In the genomic region with DNA sequence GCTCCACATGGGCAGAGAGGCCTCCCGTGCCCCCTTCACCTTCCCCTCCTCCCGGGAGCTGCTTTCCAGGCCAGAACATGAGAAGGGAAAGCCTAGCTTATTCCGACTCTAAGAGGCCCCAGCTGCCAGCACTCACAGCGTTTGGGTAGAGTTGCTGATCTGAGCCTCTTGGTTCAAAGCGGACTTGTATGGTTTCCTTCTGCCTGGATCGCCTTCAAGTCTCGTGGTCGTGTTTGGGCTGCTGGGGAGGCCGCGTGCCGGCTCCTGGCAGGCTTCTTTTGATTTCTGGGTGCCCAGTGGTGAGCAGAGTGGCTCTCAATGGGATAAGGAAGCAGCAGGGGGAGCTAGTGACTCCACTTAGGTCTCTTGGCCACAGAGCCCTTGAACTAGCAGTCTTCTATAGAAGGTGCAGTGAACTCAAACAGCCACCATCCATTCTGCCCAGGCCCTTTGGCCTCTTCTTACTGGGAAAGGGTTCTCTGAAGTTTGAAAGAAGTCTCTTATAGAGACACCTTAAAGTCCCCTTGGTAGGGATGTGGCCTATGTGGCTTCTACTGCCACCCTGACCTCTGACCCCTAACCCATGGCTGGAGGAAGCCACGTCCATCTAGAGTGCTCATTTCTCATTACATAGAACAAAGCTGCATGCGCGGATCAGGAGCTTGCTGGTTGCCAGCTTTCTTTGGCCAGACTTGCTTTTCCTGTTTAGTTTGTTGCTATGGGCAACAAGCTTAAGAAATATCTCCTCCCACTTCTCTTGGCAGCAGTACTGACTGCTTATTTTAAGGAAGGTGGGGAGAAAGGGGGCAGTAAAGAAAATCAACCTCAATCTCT, we compare ENCODE assay signal across 7 mouse cellular contexts.
DNase-seq lines count a peak whose midpoint lies in the region; ATAC-seq and TF ChIP-seq lines count a peak whose summit lies in the region.

No protein-coding gene starts in this region.

- TF ChIP-seq CTCF in MEL (IDR thresholded peaks at IDR 0.05 in 2 of 3, conservative IDR thresholded peaks at IDR 0.05 in 1 of 3; ENCODE audit: control insufficient read depth in 1 of 3, insufficient read depth in 1 of 3, low read depth in 2 of 3, low read length in 3 of 3, poor library complexity in 1 of 3, severe bottlenecking in 1 of 3), result peak in 2 of 3 experiments; percentile 23 to 35; a peak in 4 of 6 replicates
- TF ChIP-seq CTCF in stomach, postnatal 0 days (IDR thresholded peaks at IDR 0.05; ENCODE audit: low read depth), result peak; percentile 50

- WGBS in limb, embryonic 11.5 days, result 30% methylated on average over 14 of the region's 14 CpGs
- WGBS in midbrain, embryonic 15.5 days, result 26% methylated on average over 14 of the region's 14 CpGs
- WGBS in stomach, postnatal 0 days, result 7% methylated on average over 14 of the region's 14 CpGs

- no peaks in the 10 kb centered on the region for H3K9me3 ChIP-seq in MEL (replicated peaks; ENCODE audit: insufficient read depth, low read length)
- no peaks in the 10 kb centered on the region for H3K9me3 ChIP-seq in limb, embryonic 11.5 days (ENCODE audit: control insufficient read depth, low read length)
- no peaks in the 10 kb centered on the region for H3K9me3 ChIP-seq in midbrain, embryonic 15.5 days
- H3K9me3 ChIP-seq in stomach, postnatal 0 days (ENCODE audit: control insufficient read depth, low read length), result no peaks in the 10 kb centered on the region

- no peaks in the 10 kb centered on the region for H3K79me2 ChIP-seq in MEL (ENCODE audit: control insufficient read depth, insufficient read depth, low read length, poor library complexity)

- H3K4me1 ChIP-seq in MEL (ENCODE audit: control insufficient read depth in 1 of 2, insufficient read depth in 2 of 2, low read length in 2 of 2), result peaks cover 9 to 32% of the 10 kb centered on the region in 2 experiments
- peaks cover 7% of the 10 kb centered on the region for H3K4me1 ChIP-seq in limb, embryonic 11.5 days (ENCODE audit: control insufficient read depth, insufficient read depth, low read length)
- H3K4me1 ChIP-seq in midbrain, embryonic 15.5 days, result peaks cover 11% of the 10 kb centered on the region
- H3K4me1 ChIP-seq in stomach, postnatal 0 days (replicated peaks; ENCODE audit: control insufficient read depth, insufficient read depth), result peaks cover 13% of the 10 kb centered on the region

- no peaks in the 10 kb centered on the region for H3K27me3 ChIP-seq in MEL (ENCODE audit: control insufficient read depth in 1 of 2, insufficient read depth in 2 of 2, low read length in 2 of 2)
- H3K27me3 ChIP-seq in limb, embryonic 11.5 days (ENCODE audit: control insufficient read depth, insufficient read depth, low read length), result no peaks in the 10 kb centered on the region
- H3K27me3 ChIP-seq in midbrain, embryonic 15.5 days (replicated peaks), result no peaks in the 10 kb centered on the region
- no peaks in the 10 kb centered on the region for H3K27me3 ChIP-seq in stomach, postnatal 0 days (ENCODE audit: control insufficient read depth, insufficient read depth, low read length)

- no peak for TF ChIP-seq RAD21 in MEL (IDR thresholded peaks at IDR 0.05; ENCODE audit: low read depth, low read length)

- H3K27ac ChIP-seq in MEL (ENCODE audit: control insufficient read depth, low read depth, low read length), result no peak overlapping the region
- H3K27ac ChIP-seq in limb, embryonic 11.5 days (replicated peaks; ENCODE audit: low read depth, low read length), result peak overlapping the region; percentile 33; the same call in 1 of the 2 replicates
- H3K27ac ChIP-seq in midbrain, embryonic 15.5 days, result peak overlapping the region; percentile 13; the same call in 1 of the 2 replicates
- peak overlapping the region; percentile 95 for H3K27ac ChIP-seq in stomach, postnatal 0 days (replicated peaks)

- no peak for TF ChIP-seq POLR2A in MEL (IDR thresholded peaks at IDR 0.05; ENCODE audit: control insufficient read depth in 1 of 2, insufficient read depth in 1 of 2, low read depth in 1 of 2, low read length in 2 of 2, poor library complexity in 1 of 2)

- peak overlapping the region; percentile 32 for H3K4me2 ChIP-seq in limb, embryonic 11.5 days (ENCODE audit: low read depth, severe bottlenecking)
- no peak overlapping the region for H3K4me2 ChIP-seq in midbrain, embryonic 15.5 days
- H3K4me2 ChIP-seq in stomach, postnatal 0 days (replicated peaks; ENCODE audit: low read depth), result no peak overlapping the region

- H3K9ac ChIP-seq in MEL (ENCODE audit: control insufficient read depth, low read depth, low read length, poor library complexity, severe bottlenecking), result no peak overlapping the region
- no peak overlapping the region; the same call in 1 of the 2 replicates for H3K9ac ChIP-seq in limb, embryonic 11.5 days (ENCODE audit: low read length)
- no peak overlapping the region for H3K9ac ChIP-seq in midbrain, embryonic 15.5 days
- H3K9ac ChIP-seq in stomach, postnatal 0 days (ENCODE audit: low read length), result peak overlapping the region; percentile 28; the same call in 1 of the 2 replicates

- DNase-seq in MEL (ENCODE audit: low read depth, low spot score), result peak; percentile 87
- DNase-seq in c-Kit-positive CD71-negative TER-119-negative erythroid progenitor cells, embryonic 14.5 days (ENCODE audit: low read depth), result peak; percentile 55
- peak; percentile 55 for DNase-seq in gastrocnemius, postnatal 25 days
- peak; percentile 53 for DNase-seq in kidney, adult 18-20 months
- no peak for DNase-seq in limb, embryonic 11.5 days (ENCODE audit: low spot score)
- DNase-seq in stomach, postnatal 0 days (ENCODE audit: low spot score), result peak; percentile 73

- H3K4me3 ChIP-seq in MEL (ENCODE audit: control insufficient read depth in 1 of 2, insufficient read depth in 1 of 2, low read depth in 2 of 2, low read length in 2 of 2), result no peak overlapping the region
- no peak overlapping the region for H3K4me3 ChIP-seq in limb, embryonic 11.5 days (ENCODE audit: low read depth, low read length)
- no peak overlapping the region for H3K4me3 ChIP-seq in midbrain, embryonic 15.5 days
- H3K4me3 ChIP-seq in stomach, postnatal 0 days (ENCODE audit: low read depth, low read length), result no peak overlapping the region

- H3K36me3 ChIP-seq in MEL (ENCODE audit: control insufficient read depth in 1 of 2, insufficient read depth in 2 of 2, low read length in 2 of 2), result peaks cover 0 to 21% of the 10 kb centered on the region in 2 experiments; a peak in 2 of 4 replicates
- H3K36me3 ChIP-seq in limb, embryonic 11.5 days (ENCODE audit: control insufficient read depth, insufficient read depth, low read length), result no peaks in the 10 kb centered on the region
- H3K36me3 ChIP-seq in midbrain, embryonic 15.5 days (replicated peaks), result no peaks in the 10 kb centered on the region
- peaks cover 4% of the 10 kb centered on the region; the same call in 1 of the 2 replicates for H3K36me3 ChIP-seq in stomach, postnatal 0 days (ENCODE audit: control insufficient read depth, insufficient read depth, low read length)

- no peak for TF ChIP-seq EP300 in MEL (IDR thresholded peaks at IDR 0.05; ENCODE audit: low read depth in 1 of 2, low read length in 2 of 2)
- peak; percentile 34 for TF ChIP-seq EP300 in stomach, postnatal 0 days (optimal IDR thresholded peaks at IDR 0.05)

- ATAC-seq in limb, embryonic 11.5 days (ENCODE audit: insufficient number of reproducible peaks, low FRiP score, low TSS enrichment, low read depth), result no peak
- peak; percentile 67; the same call in 1 of the 2 replicates for ATAC-seq in midbrain, embryonic 15.5 days (replicated peaks)
- peak; percentile 77 for ATAC-seq in stomach, postnatal 0 days (ENCODE audit: low FRiP score, low TSS enrichment)

TF ChIP-seq in MEL, 35 proteins besides CTCF, POLR2A, EP300 and RAD21:
- TF ChIP-seq ZMIZ1 (IDR thresholded peaks at IDR 0.05; ENCODE audit: low read depth, low read length) (no peak), MXI1 (IDR thresholded peaks at IDR 0.05; ENCODE audit: low read depth, low read length) (peak; percentile 83), ELF1 (IDR thresholded peaks at IDR 0.05; ENCODE audit: low read depth, low read length) (peak; percentile 72; the same call in 1 of the 2 replicates), SIN3A (IDR thresholded peaks at IDR 0.05; ENCODE audit: low read length) (peak; percentile 83), MYC (IDR thresholded peaks at IDR 0.05; ENCODE audit: low read depth, low read length) (no peak), SMC3 (IDR thresholded peaks at IDR 0.05; ENCODE audit: low read depth, low read length) (no peak)
